Mouse (Mus musculus): ENCODE measurements around the gene Cnp. TPM values are rescaled to one million over a fixed set of nuclear protein-coding genes. Genes with fewer than 3 reads are reported as not detected.

The Cnp gene
- 1.2 TPM for polyA plus RNA-seq (2014; fragmentation: Illumina TruSeq; extraction: RNeasy Lipid Tissue Mini Kit (QIAGEN cat#74804); ENCODE audit: low read depth, low replicate concordance)

GRCm38 (mm10) chr11:100574708-100575483, at the start of gene Cnp:
Cnp (plus strand) TSS chr11:100574904.

GRCm38 (mm10) chr11:100527458-100528374, 47.0 kb upstream of the Cnp start, which contains the start of gene Acly:
Acly (minus strand) TSS chr11:100528000.

GRCm38 (mm10) chr11:100544832-100545745, 29.6 kb upstream of the Cnp start, which contains the start of gene Ttc25:
Ttc25 (plus strand) TSS chr11:100545607.

GRCm38 (mm10) chr11:100618761-100619484, 44.2 kb downstream of the Cnp start, which contains the start of gene Nkiras2:
Nkiras2 (plus strand) TSS chr11:100619244.

GRCm38 (mm10) chr11:100619982-100620381, 45.3 kb downstream of the Cnp start, which contains the start of gene Dnajc7:
Dnajc7 (minus strand) TSS chr11:100620168.

Other genes starting within 250 kb of the Cnp start
- not detected for gene Gast, start 240.5 kb upstream of the Cnp start, polyA plus RNA-seq (2014; fragmentation: Illumina TruSeq; extraction: RNeasy Lipid Tissue Mini Kit (QIAGEN cat#74804); ENCODE audit: low read depth, low replicate concordance)
- gene Hap1, start 218.8 kb upstream of the Cnp start, polyA plus RNA-seq (2014; fragmentation: Illumina TruSeq; extraction: RNeasy Lipid Tissue Mini Kit (QIAGEN cat#74804); ENCODE audit: low read depth, low replicate concordance): 4.7 TPM
- gene Jup, start 177.1 kb upstream of the Cnp start, polyA plus RNA-seq (2014; fragmentation: Illumina TruSeq; extraction: RNeasy Lipid Tissue Mini Kit (QIAGEN cat#74804); ENCODE audit: low read depth, low replicate concordance): 1.8 TPM
- gene P3h4, start 160.1 kb upstream of the Cnp start, polyA plus RNA-seq (2014; fragmentation: Illumina TruSeq; extraction: RNeasy Lipid Tissue Mini Kit (QIAGEN cat#74804); ENCODE audit: low read depth, low replicate concordance): 2.7 TPM
- gene Fkbp10, start 159.2 kb upstream of the Cnp start, polyA plus RNA-seq (2014; fragmentation: Illumina TruSeq; extraction: RNeasy Lipid Tissue Mini Kit (QIAGEN cat#74804); ENCODE audit: low read depth, low replicate concordance): 0.39 TPM
- gene Nt5c3b, start 133.1 kb upstream of the Cnp start, polyA plus RNA-seq (2014; fragmentation: Illumina TruSeq; extraction: RNeasy Lipid Tissue Mini Kit (QIAGEN cat#74804); ENCODE audit: low read depth, low replicate concordance): 56.1 TPM
- gene Klhl10, start 133.0 kb upstream of the Cnp start, polyA plus RNA-seq (2014; fragmentation: Illumina TruSeq; extraction: RNeasy Lipid Tissue Mini Kit (QIAGEN cat#74804); ENCODE audit: low read depth, low replicate concordance): 256 TPM
- 25.2 TPM for gene Klhl11, start 102.2 kb upstream of the Cnp start, polyA plus RNA-seq (2014; fragmentation: Illumina TruSeq; extraction: RNeasy Lipid Tissue Mini Kit (QIAGEN cat#74804); ENCODE audit: low read depth, low replicate concordance)
- 16.8 TPM for gene Acly, start 46.9 kb upstream of the Cnp start, polyA plus RNA-seq (2014; fragmentation: Illumina TruSeq; extraction: RNeasy Lipid Tissue Mini Kit (QIAGEN cat#74804); ENCODE audit: low read depth, low replicate concordance)
- gene Ttc25, start 29.3 kb upstream of the Cnp start, polyA plus RNA-seq (2014; fragmentation: Illumina TruSeq; extraction: RNeasy Lipid Tissue Mini Kit (QIAGEN cat#74804); ENCODE audit: low read depth, low replicate concordance): 67.7 TPM
- 13.0 TPM for gene Nkiras2, start 44.3 kb downstream of the Cnp start, polyA plus RNA-seq (2014; fragmentation: Illumina TruSeq; extraction: RNeasy Lipid Tissue Mini Kit (QIAGEN cat#74804); ENCODE audit: low read depth, low replicate concordance)
- gene Dnajc7, start 45.3 kb downstream of the Cnp start, polyA plus RNA-seq (2014; fragmentation: Illumina TruSeq; extraction: RNeasy Lipid Tissue Mini Kit (QIAGEN cat#74804); ENCODE audit: low read depth, low replicate concordance): 259 TPM
- 0.11 TPM for gene Zfp385c, start 117.6 kb downstream of the Cnp start, polyA plus RNA-seq (2014; fragmentation: Illumina TruSeq; extraction: RNeasy Lipid Tissue Mini Kit (QIAGEN cat#74804); ENCODE audit: low read depth, low replicate concordance)
- 6.3 TPM for gene Dhx58, start 129.4 kb downstream of the Cnp start, polyA plus RNA-seq (2014; fragmentation: Illumina TruSeq; extraction: RNeasy Lipid Tissue Mini Kit (QIAGEN cat#74804); ENCODE audit: low read depth, low replicate concordance)
- gene Kat2a, start 137.6 kb downstream of the Cnp start, polyA plus RNA-seq (2014; fragmentation: Illumina TruSeq; extraction: RNeasy Lipid Tissue Mini Kit (QIAGEN cat#74804); ENCODE audit: low read depth, low replicate concordance): 2.8 TPM
- 93.0 TPM for gene Hspb9, start 138.9 kb downstream of the Cnp start, polyA plus RNA-seq (2014; fragmentation: Illumina TruSeq; extraction: RNeasy Lipid Tissue Mini Kit (QIAGEN cat#74804); ENCODE audit: low read depth, low replicate concordance)
- 10.5 TPM for gene Rab5c, start 163.3 kb downstream of the Cnp start, polyA plus RNA-seq (2014; fragmentation: Illumina TruSeq; extraction: RNeasy Lipid Tissue Mini Kit (QIAGEN cat#74804); ENCODE audit: low read depth, low replicate concordance)
- gene Kcnh4, start 185.0 kb downstream of the Cnp start, polyA plus RNA-seq (2014; fragmentation: Illumina TruSeq; extraction: RNeasy Lipid Tissue Mini Kit (QIAGEN cat#74804); ENCODE audit: low read depth, low replicate concordance): not detected
- gene Hcrt, start 188.0 kb downstream of the Cnp start, polyA plus RNA-seq (2014; fragmentation: Illumina TruSeq; extraction: RNeasy Lipid Tissue Mini Kit (QIAGEN cat#74804); ENCODE audit: low read depth, low replicate concordance): not detected
- 0.18 TPM for gene Ghdc, start 196.1 kb downstream of the Cnp start, polyA plus RNA-seq (2014; fragmentation: Illumina TruSeq; extraction: RNeasy Lipid Tissue Mini Kit (QIAGEN cat#74804); ENCODE audit: low read depth, low replicate concordance)